Mouse (Mus musculus) spleen, adult 2 months (tissue): Measurements from ENCODE around the gene Scn2a.

ENCODE experiments used
- CTCF ChIP-seq: fragments of 200-500 bp; IDR thresholded peaks from 2 replicates; pipeline ENCODE4 v1.5.1; 2011; ENCODE audit warnings: mild to moderate bottlenecking, inconsistent platforms; ENCODE audit not compliant: insufficient read depth, insufficient read length, insufficient replicate concordance; ENCODE audit errors: extremely low read depth
- POLR2A ChIP-seq: fragments of 200-500 bp; IDR thresholded peaks from 2 replicates; pipeline ENCODE4 v1.6.1; 2011; ENCODE audit warnings: low read depth, low read length, inconsistent platforms

DNA sequence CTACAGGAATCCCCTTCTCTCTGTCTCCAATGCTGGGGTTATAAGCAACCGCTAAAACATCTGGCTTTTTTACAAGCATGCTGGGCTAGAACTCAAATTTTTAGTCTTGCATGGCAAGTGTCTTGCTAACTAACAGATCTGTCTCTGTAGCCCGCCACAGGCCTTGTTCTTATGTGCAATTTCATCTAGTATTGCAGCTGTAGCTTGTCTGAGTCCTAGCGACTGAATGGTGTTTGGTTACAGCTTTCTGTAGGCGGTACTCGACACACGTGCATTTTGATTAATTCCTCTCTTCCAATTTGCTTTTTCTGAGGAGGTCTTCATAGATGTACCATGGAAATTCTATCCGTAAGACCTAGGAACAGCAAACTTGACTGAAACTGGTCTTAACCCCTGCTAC lies 161.9 kb downstream of the Scn2a start:
- TF ChIP-seq POLR2A (no peak), CTCF (no peak)
